Mouse (Mus musculus) bone marrow macrophage, adult 2 months (primary cell): ENCODE measurements at regions not wholly inside any gene's neighbourhood (a gene's known extent, or its start where the extent isn't known, plus 50 kb on each side); places are given as distances from the start of the nearest gene placed in this dataset.

Experiments
- CTCF ChIP-seq: IDR thresholded peaks from 2 replicates; pipeline ENCODE4 v1.5.1; 2012; ENCODE audit warnings: low read depth, mild to moderate bottlenecking, low read length, moderate library complexity
- POLR2A ChIP-seq: IDR thresholded peaks from 2 replicates; pipeline ENCODE4 v1.6.1; 2012; ENCODE audit warnings: mild to moderate bottlenecking, low read depth, low read length, borderline replicate concordance

DNA sequence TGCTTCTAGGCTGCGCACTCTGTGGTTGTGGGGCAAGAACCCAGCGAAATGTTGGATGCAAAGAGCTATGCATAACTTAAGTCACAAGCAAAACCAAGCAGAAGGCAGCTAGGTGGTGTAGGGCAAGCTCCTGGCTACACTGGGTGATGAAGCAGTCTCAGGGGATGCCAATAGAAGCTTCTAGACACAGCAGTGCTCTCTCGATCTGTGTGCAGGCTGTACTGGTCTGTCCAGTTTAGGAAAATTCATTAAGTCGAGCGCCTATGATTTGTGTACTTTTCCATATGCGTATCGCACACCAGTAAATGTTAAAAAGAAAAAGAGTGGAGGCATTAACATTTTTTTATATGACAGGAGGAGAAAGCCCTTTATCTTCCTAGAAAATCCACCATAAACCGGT lies 533.6 kb upstream of the Tbx3 start:
- TF ChIP-seq CTCF: no peak
- TF ChIP-seq POLR2A: no peak
